Mouse (Mus musculus) midbrain, embryonic 12.5 days (tissue): ENCODE data around the gene Rtp3. TPM values are rescaled to one million over a fixed set of nuclear protein-coding genes. Genes with fewer than 3 reads are reported as not detected.

ENCODE experiments used
- ATAC-seq: fragments of 200-750 bp; cut with Nextera tagmentation; 2 replicates; pipeline ENCODE4 v1.8.0; 2017; ENCODE audit warnings: low read depth, moderate TSS enrichment, moderate library complexity; ENCODE audit not compliant: low FRiP score
- H3K27ac ChIP-seq: fragments of 300-500 bp; sonication (generic); replicated peaks from 2 replicates; pipeline ENCODE4 v1.5.1; 2016; ENCODE audit warnings: mild to moderate bottlenecking
- H3K27me3 ChIP-seq: fragments of 300-500 bp; sonication (generic); 2 replicates; pipeline ENCODE4 v1.6.1; 2016; ENCODE audit warnings: mild to moderate bottlenecking
- H3K36me3 ChIP-seq: fragments of 300-500 bp; sonication (generic); 2 replicates; pipeline ENCODE4 v1.6.1; 2016
- H3K4me1 ChIP-seq: fragments of 300-500 bp; sonication (generic); 2 replicates; pipeline ENCODE4 v1.6.1; 2016
- H3K4me2 ChIP-seq: fragments of 300-500 bp; sonication (generic); replicated peaks from 2 replicates; pipeline ENCODE4 v1.6.1; 2016; ENCODE audit warnings: mild to moderate bottlenecking, moderate library complexity
- H3K4me3 ChIP-seq: fragments of 300-500 bp; sonication (generic); 2 replicates; pipeline ENCODE4 v1.5.1; 2016; ENCODE audit warnings: mild to moderate bottlenecking
- H3K9ac ChIP-seq: fragments of 300-500 bp; sonication (generic); replicated peaks from 2 replicates; pipeline ENCODE4 v1.6.1; 2016; ENCODE audit warnings: mild to moderate bottlenecking, moderate library complexity
- H3K9me3 ChIP-seq: fragments of 300-500 bp; sonication (generic); 2 replicates; pipeline ENCODE4 v1.6.1; 2016; ENCODE audit warnings: mild to moderate bottlenecking
- WGBS: fragments of 180-500 bp; shearing (Covaris S2); methylation state at CpG from one replicate; pipeline ENCODE4 v1.1.7; 2016; 5-methylcytosine and 5-hydroxymethylcytosine counted together
- polyA plus RNA-seq: library from polyadenylated mRNA; unstranded; fragments of >200 nt; fragmentation: Nextera tagmentation; extraction: Ambion mirVana; gene quantifications from 2 replicates; pipeline ENCODE4 v1.2.1, GENCODE M21; 2016

The Rtp3 gene
- polyA plus RNA-seq, 1 experiment from 2014 or later = not detected

DNA sequence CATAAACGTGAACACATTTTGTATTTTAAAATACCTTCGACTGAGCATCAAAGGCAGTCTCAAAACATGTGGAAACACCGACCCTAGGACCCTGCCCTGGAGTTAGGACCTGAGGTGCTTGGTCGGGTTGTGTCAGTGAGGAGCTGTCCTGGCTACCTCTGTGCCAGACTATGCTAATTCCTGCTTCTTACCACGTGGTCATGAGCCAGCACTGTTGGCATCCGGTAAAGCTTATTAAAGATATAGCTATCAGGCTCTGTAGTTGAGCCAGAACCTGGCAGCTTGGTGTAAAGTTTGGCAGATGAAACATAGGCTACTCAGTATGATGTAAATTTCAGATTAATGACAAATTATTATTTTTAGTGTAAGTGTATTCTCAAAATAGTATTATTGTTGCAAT, 38.0 kb downstream of the Rtp3 start:
- Histone ChIP-seq H3K27me3 (peaks cover 61% of the 10 kb centered on the region), H3K4me3 (no peak overlapping the region), H3K9ac (no peak overlapping the region), H3K36me3 (no peaks in the 10 kb centered on the region), H3K4me1 (peaks cover 12% of the 10 kb centered on the region), H3K27ac (no peak overlapping the region), H3K4me2 (no peak overlapping the region), H3K9me3 (no peaks in the 10 kb centered on the region)
- WGBS = 62% methylated on average over 6 of the region's 6 CpGs
- ATAC-seq = no peak

DNA sequence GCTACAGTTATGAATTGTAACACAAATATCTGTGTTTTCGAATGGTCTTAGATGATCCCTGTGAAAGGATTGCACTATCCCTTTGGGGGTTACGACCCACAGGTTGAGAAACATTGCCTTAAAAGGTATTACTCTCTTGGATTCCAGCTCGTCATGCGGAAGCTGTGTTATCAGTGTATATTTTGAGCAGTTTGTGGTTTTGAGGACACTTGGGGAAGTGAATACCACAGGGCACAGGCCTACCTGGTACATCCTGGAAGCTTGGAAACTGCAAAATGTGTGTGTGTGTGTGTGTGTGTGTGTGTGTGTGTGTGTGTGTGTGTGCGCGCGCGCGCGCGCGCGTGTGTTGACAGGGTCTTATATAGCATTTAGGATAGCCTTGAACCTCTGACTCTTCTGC, 38.5 kb downstream of the Rtp3 start:
- WGBS = 96% methylated on average over 13 of the region's 13 CpGs

DNA sequence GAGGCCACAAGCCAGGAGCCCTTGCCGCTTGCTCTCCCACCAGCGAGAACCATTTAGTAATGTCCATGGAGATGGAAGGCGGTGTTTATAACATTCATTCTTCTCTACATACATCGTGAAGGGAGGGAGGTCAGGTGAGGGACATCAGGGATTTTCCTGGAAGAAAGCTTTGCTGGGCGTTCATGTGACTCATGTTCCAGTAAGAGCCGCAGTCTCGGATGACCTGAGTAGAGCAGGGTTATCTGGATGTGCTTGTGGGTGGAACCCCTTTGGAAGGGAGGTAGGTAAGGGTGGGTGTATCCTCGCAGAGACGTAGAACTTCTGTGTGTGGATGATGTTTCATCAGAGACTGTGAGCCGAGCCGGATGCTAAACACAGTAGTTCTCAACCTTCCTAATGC, 39.0 kb downstream of the Rtp3 start, which contains the start of gene Lrrc2:
TSS of gene Lrrc2 (plus strand) at position 149 of the 400 bp plus-strand sequence.
- Histone ChIP-seq H3K4me2 (no peak within 1 kb of the TSS), H3K4me1 (peaks cover 22% of the 10 kb centered on the region), H3K27ac (no peak within 1 kb of the TSS), H3K4me3 (no peak within 1 kb of the TSS), H3K9me3 (no peaks in the 10 kb centered on the region), H3K36me3 (no peaks in the 10 kb centered on the region), H3K9ac (no peak within 1 kb of the TSS), H3K27me3 (peaks cover 67% of the 10 kb centered on the region)
- no peak for ATAC-seq
- 91% methylated on average over 11 of the region's 11 CpGs for WGBS

More for the DNA sequence above, 38.5 kb downstream of the Rtp3 start:
- H3K4me2 ChIP-seq = no peak overlapping the region
- no peak for ATAC-seq
- no peak overlapping the region for H3K9ac ChIP-seq
- H3K4me1 ChIP-seq = peaks cover 17% of the 10 kb centered on the region
- no peak overlapping the region for H3K27ac ChIP-seq
- H3K36me3 ChIP-seq = no peaks in the 10 kb centered on the region
- H3K27me3 ChIP-seq = peaks cover 64% of the 10 kb centered on the region
- H3K9me3 ChIP-seq = no peaks in the 10 kb centered on the region
- no peak overlapping the region for H3K4me3 ChIP-seq

DNA sequence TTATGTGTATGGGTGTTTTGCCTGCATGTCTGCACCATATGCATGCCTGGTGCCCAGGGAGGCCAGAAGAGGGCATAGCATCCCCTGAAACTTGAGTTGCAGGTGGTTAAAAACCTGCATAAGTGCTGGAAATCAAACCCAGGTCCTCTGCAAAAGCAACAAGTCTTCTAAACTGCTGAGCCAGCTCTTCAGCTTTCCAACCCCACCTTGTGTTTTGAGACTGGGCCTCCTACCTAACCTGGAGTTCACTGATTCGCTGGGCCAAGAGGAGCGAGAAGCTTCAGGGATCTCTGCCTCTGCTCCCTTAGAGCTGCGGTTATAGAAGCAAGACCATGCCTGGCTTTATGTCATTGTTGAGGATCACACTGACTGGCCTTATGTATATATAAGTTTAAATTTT, 40.3 kb downstream of the Rtp3 start:
- Histone ChIP-seq H3K4me3 (no peak overlapping the region), H3K27ac (no peak overlapping the region), H3K4me1 (peaks cover 24% of the 10 kb centered on the region)

DNA sequence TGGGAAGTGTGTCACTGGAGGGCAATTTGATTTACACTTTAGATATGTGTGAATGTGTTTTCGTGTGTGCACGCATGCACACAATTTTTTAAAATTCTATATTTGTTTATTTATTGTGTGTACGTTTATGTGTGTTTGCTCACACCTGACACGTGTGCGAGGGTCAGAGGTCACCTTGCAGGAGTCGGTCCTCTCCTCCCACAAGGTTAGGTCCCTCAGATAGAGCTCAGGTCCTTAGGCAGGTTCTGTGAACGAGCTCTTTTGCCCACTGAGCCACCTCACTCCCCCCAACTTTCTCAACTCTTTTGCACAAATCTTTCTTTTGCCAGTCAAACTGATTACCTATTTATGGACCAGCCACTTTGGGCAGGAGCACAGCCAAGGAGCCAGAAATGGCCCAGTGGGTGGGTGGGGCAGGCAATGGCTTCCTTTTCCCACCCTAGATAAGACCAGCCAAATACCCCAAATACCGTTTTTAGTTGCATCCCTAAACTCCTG, 41.5 kb downstream of the Rtp3 start:
- Histone ChIP-seq H3K4me2 (no peak overlapping the region), H3K27ac (no peak overlapping the region), H3K36me3 (no peaks in the 10 kb centered on the region), H3K9me3 (no peaks in the 10 kb centered on the region), H3K4me3 (no peak overlapping the region), H3K9ac (no peak overlapping the region), H3K4me1 (peaks cover 24% of the 10 kb centered on the region), H3K27me3 (peaks cover 77% of the 10 kb centered on the region)
- WGBS = 65% methylated on average over 8 of the region's 8 CpGs
- no peak for ATAC-seq

More for the DNA sequence above, 40.3 kb downstream of the Rtp3 start:
- no peaks in the 10 kb centered on the region for H3K36me3 ChIP-seq
- no peak overlapping the region for H3K4me2 ChIP-seq
- peaks cover 67% of the 10 kb centered on the region for H3K27me3 ChIP-seq
- H3K9me3 ChIP-seq = no peaks in the 10 kb centered on the region
- ATAC-seq = no peak
- 94% methylated on average over 3 of the region's 3 CpGs for WGBS
- no peak overlapping the region for H3K9ac ChIP-seq

DNA sequence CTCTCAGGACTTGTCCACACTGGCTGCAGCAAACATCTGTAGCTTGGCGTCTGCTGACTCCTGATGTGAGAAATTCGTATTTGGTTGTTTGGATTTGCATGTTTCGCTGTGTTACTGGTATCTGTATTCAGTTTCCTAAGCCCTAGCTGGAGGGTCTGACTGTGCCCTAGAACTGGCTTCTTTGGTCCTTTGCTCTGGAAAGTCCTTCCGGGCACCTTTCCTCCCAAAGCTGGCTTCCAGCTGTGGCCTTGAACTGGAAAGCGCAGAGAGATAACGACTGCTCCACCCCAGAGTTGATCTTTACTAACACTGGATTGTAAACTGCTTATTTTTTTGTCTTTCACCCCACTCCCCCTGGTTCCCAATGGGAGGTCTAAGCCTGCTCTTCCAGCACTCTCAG, 42.5 kb downstream of the Rtp3 start:
- H3K36me3 ChIP-seq = no peaks in the 10 kb centered on the region
- H3K4me1 ChIP-seq = peaks cover 20% of the 10 kb centered on the region
- no peak overlapping the region for H3K4me2 ChIP-seq
- H3K9me3 ChIP-seq = no peaks in the 10 kb centered on the region
- H3K27me3 ChIP-seq = peaks cover 82% of the 10 kb centered on the region
- WGBS = 21% methylated on average over 6 of the region's 6 CpGs
- no peak overlapping the region for H3K4me3 ChIP-seq
- no peak overlapping the region for H3K27ac ChIP-seq
- no peak for ATAC-seq
- no peak overlapping the region for H3K9ac ChIP-seq

DNA sequence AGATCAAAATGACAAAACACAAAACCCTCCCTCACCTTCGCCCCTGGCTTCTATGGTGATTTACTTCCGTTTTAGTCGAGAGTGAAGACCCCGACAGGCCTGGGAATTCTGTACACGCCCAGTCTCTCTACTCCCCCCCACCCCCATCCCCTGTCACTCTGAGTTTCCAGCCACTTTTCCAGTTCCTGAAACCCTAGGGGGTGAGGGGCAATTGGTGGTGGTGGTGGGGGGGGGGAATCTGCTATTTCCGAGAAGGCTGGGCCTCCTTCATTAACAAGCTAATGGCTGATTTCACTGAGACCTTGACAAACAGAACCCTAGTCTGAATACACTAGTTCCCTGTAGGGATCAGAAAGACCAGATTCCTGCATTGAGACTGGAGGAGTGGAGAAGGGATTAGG, 43.1 kb downstream of the Rtp3 start:
- peak overlapping the region; percentile 35 for H3K4me2 ChIP-seq
- 0 out of 2 replicates have a peak, but pooled peaks have one; percentile 30 for ATAC-seq
- no peak overlapping the region for H3K27ac ChIP-seq
- H3K4me3 ChIP-seq = no peak overlapping the region
- peaks cover 20% of the 10 kb centered on the region for H3K4me1 ChIP-seq
- H3K27me3 ChIP-seq = peaks cover 75% of the 10 kb centered on the region
- no peak overlapping the region for H3K9ac ChIP-seq
- 2% methylated on average over 6 of the region's 6 CpGs for WGBS
- no peaks in the 10 kb centered on the region for H3K36me3 ChIP-seq
- H3K9me3 ChIP-seq = no peaks in the 10 kb centered on the region

DNA sequence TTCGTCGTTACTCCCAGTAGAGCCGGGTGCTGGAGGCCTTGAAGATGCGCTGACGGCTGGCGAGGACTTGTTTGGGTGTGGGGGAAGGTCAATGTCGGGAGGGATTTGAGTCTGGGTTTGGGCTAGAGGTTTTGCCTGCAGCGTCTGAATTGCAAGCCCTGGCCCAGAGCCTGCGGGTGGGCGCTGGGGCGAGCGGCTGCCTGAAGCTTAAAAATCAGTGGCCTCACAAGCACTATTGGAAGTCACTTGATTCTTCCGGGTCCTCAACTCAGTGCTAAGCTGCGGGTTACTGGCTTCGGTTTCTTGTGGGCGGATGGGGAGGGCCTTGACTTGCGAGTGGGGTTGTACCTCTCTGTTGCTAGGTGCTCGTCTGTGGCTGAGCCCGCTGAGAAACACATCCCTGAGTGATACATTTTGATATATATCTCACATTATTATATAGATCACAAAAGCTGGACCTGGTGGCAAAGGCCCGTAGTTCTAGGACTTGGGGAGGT, 43.8 kb downstream of the Rtp3 start:
- Histone ChIP-seq H3K27me3 (peaks cover 68% of the 10 kb centered on the region), H3K9ac (0 out of 2 replicates have a peak overlapping the region, but pooled peaks have one; percentile 15), H3K27ac (no peak overlapping the region), H3K4me1 (peaks cover 20% of the 10 kb centered on the region), H3K9me3 (no peaks in the 10 kb centered on the region), H3K4me3 (no peak overlapping the region; the same call in 1 of the 2 replicates), H3K4me2 (peak overlapping the region; percentile 35), H3K36me3 (no peaks in the 10 kb centered on the region)
- ATAC-seq = no peak
- WGBS = 4% methylated on average over 20 of the region's 20 CpGs

DNA sequence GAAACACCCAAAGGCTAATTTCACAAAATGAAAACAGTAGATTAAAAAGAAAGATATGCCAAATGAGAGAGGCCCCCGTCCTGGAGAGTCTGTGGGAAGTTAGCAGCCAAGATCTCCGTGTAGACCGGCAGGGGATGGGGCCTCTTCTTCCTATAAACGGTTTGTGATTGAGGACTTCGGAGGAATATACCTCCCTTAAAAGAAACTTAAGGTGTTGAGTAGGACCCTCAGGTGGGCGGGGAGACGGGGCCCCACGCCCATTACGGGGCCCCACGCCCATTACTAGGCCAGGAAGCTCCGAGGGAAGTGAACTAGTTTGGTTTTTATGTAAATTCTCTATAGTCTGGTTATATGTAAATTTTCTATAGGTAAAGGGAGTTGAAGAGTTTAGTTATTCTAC, 44.5 kb downstream of the Rtp3 start, which contains the start of gene Tdgf1:
TSS of gene Tdgf1 (minus strand) at position 233 of the 400 bp plus-strand sequence.
- 10% methylated on average over 11 of the region's 11 CpGs for WGBS
- Histone ChIP-seq H3K27ac (no peak within 1 kb of the TSS), H3K36me3 (no peaks in the 10 kb centered on the region), H3K4me3 (no peak within 1 kb of the TSS; the same call in 1 of the 2 replicates), H3K4me1 (peaks cover 20% of the 10 kb centered on the region), H3K4me2 (peak within 1 kb of the TSS; percentile 35), H3K9ac (0 out of 2 replicates have a peak within 1 kb of the TSS, but pooled peaks have one; percentile 15), H3K9me3 (no peaks in the 10 kb centered on the region), H3K27me3 (peaks cover 62% of the 10 kb centered on the region)
- no peak for ATAC-seq

DNA sequence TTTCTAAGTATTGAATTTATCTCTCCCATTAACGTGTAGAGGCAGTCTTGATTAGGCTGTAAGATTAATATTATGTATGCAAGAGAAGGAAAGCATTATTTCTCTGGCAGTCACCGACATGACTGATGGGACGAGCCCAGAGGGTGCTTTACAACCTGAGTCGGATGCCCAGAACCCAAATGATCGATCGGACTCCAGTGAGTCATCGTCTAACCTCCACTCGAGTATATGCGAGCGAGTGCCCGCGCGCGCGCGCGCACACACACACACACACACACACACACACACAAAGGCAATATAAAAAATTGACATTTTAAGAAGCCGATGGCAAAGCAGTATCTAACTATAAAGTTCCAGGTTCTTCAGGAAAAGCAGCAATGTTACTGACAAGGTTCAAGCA, 45.0 kb downstream of the Rtp3 start:
- H3K4me3 ChIP-seq = no peak overlapping the region
- no peak for ATAC-seq
- H3K9me3 ChIP-seq = no peaks in the 10 kb centered on the region
- no peaks in the 10 kb centered on the region for H3K36me3 ChIP-seq
- H3K4me1 ChIP-seq = peaks cover 20% of the 10 kb centered on the region
- H3K27ac ChIP-seq = no peak overlapping the region
- H3K27me3 ChIP-seq = peaks cover 58% of the 10 kb centered on the region
- H3K9ac ChIP-seq = no peak overlapping the region
- 23% methylated on average over 18 of the region's 18 CpGs for WGBS
- H3K4me2 ChIP-seq = no peak overlapping the region

DNA sequence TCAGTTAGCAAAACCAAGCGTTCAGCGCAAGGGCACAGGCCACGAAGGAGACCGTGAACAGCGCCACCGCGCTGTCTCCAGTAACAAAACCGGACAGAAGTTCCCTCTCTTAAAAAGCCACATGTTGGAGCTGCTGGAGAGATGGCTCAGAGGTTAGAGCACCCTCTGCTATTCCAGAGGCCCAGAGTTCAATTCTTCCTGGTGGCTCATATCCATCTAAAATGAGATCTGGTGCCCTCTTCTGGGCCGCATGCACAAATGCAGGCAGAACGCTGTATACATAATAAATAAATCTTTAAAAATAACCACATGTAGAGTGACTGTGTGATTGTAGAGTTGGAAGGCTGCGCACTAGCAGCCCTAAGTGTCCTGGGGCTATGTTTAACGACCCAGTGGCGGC, 46.1 kb downstream of the Rtp3 start:
- H3K4me2 ChIP-seq = no peak overlapping the region
- no peak for ATAC-seq
- H3K4me1 ChIP-seq = peaks cover 20% of the 10 kb centered on the region
- WGBS = 32% methylated on average over 13 of the region's 13 CpGs
- no peaks in the 10 kb centered on the region for H3K36me3 ChIP-seq
- peaks cover 54% of the 10 kb centered on the region for H3K27me3 ChIP-seq
- no peak overlapping the region for H3K4me3 ChIP-seq
- H3K27ac ChIP-seq = no peak overlapping the region
- H3K9me3 ChIP-seq = no peaks in the 10 kb centered on the region
- no peak overlapping the region for H3K9ac ChIP-seq

DNA sequence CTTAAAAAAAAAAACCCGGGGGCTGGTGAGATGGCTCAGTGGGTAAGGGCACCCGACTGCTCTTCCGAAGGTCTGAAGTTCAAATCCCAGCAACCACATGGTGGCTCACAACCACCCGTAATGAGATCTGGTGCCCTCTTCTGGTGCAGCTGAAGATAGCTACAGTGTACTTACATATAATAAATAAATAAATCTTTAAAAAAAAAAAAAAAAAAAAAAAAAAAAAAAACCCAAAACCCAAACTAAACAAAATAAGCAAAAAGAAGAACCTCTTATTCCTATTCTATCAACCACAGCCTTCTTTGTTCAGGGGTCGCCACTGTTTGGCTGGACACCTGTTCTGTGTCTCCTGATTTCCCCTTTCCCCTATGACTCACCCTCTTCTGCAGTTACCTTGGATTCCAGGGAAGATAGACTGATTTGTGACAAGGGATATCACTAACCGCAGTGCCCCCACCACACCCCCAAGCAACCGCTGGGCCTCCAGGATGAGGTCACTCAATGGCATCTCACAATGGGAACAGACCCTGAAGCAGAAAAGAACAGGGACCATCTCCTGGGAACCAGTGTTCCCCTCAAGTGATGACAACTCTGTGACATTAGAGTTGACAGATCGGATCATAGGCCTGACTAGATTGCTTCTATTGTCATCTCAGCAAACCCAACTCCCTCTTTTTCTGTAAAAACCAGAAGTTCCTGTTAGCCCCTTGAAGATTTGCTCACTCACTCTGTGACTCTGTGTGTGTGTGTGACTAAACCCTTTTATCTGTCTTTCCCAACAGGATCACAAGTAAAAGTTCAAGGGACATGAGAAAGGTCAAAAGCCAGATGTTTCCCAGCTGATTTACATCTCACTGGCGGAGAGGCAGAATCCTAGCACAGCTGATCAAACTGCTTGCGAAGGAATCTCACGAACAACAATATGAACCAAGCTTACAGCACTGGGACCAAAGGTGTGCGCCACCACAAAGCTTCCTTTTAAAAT, 52.6 kb downstream of the Rtp3 start:
- WGBS = 64% methylated on average over 12 of the region's 12 CpGs
- Histone ChIP-seq H3K27me3 (no peaks in the 10 kb centered on the region), H3K9me3 (no peaks in the 10 kb centered on the region), H3K36me3 (no peaks in the 10 kb centered on the region), H3K4me3 (no peak overlapping the region), H3K4me2 (no peak overlapping the region), H3K27ac (no peak overlapping the region), H3K4me1 (no peaks in the 10 kb centered on the region; the same call in 1 of the 2 replicates), H3K9ac (no peak overlapping the region)
- ATAC-seq = no peak
